Mouse (Mus musculus) small intestine, adult 10 weeks (tissue): ENCODE data around the gene Fbxw5. TPM values are rescaled to one million over a fixed set of nuclear protein-coding genes. Genes with fewer than 3 reads are reported as not detected.

Source experiments
- polyA plus RNA-seq: library from polyadenylated mRNA; stranded (reverse); fragments of 350-450 nt; fragmentation: Illumina TruSeq; extraction: RNeasy Lipid Tissue Mini Kit (QIAGEN cat#74804); gene quantifications from one replicate; pipeline ENCODE4 v1.2.3, GENCODE M21; 2014; ENCODE audit warnings: low replicate concordance

Gene Fbxw5
- polyA plus RNA-seq: not detected

GRCm38 (mm10) chr2:25500576-25501405 lies at the start of gene Fbxw5:
TSS of gene Fbxw5 (plus strand) at chr2:25500750.

GRCm38 (mm10) chr2:25456205-25456953 lies 44.2 kb upstream of the Fbxw5 start, which contains the start of gene Clic3:
TSS of gene Clic3 (plus strand) at chr2:25456838.

GRCm38 (mm10) chr2:25460551-25461309 lies 39.8 kb upstream of the Fbxw5 start, which contains the start of gene Paxx:
TSS of gene Paxx (minus strand) at chr2:25461094.

GRCm38 (mm10) chr2:25469969-25470368 lies 30.6 kb upstream of the Fbxw5 start, which contains the start of gene Ptgds:
TSS of gene Ptgds (minus strand) at chr2:25470046.

GRCm38 (mm10) chr2:25493476-25493961 lies 7.0 kb upstream of the Fbxw5 start, which contains the start of gene Lcn12:
TSS of gene Lcn12 (minus strand) at chr2:25493911.

GRCm38 (mm10) chr2:25501593-25502486 lies 1.3 kb downstream of the Fbxw5 start, which contains the start of gene C8g:
TSS of gene C8g (minus strand) at chr2:25501719.

GRCm38 (mm10) chr2:25546811-25547491 lies 46.4 kb downstream of the Fbxw5 start, which contains the start of gene Traf2:
TSS of gene Traf2 (minus strand) at chr2:25546940.

Other genes with a start within 250 kb of the Fbxw5 start
- gene Tmem203, start 245.3 kb upstream of the Fbxw5 start, polyA plus RNA-seq: not detected
- gene Tprn, start 238.1 kb upstream of the Fbxw5 start, polyA plus RNA-seq: 2.3 TPM
- gene Ssna1, start 228.3 kb upstream of the Fbxw5 start, polyA plus RNA-seq: 0.56 TPM
- 4.6 TPM for gene Anapc2, start 228.3 kb upstream of the Fbxw5 start, polyA plus RNA-seq
- gene Tmem210, start 212.6 kb upstream of the Fbxw5 start, polyA plus RNA-seq: not detected
- 0.37 TPM for gene Lrrc26, start 210.8 kb upstream of the Fbxw5 start, polyA plus RNA-seq
- not detected for gene Grin1, start 181.6 kb upstream of the Fbxw5 start, polyA plus RNA-seq
- 13.8 TPM for gene Man1b1, start 168.4 kb upstream of the Fbxw5 start, polyA plus RNA-seq
- gene Dpp7, start 144.4 kb upstream of the Fbxw5 start, polyA plus RNA-seq: 2.0 TPM
- 5.0 TPM for gene Uap1l1, start 135.1 kb upstream of the Fbxw5 start, polyA plus RNA-seq
- 0.11 TPM for gene Sapcd2, start 128.4 kb upstream of the Fbxw5 start, polyA plus RNA-seq
- gene Entpd2, start 104.9 kb upstream of the Fbxw5 start, polyA plus RNA-seq: not detected
- 4.4 TPM for gene Npdc1, start 101.4 kb upstream of the Fbxw5 start, polyA plus RNA-seq
- gene Fut7, start 77.5 kb upstream of the Fbxw5 start, polyA plus RNA-seq: not detected
- 0.48 TPM for gene Abca2, start 72.0 kb upstream of the Fbxw5 start, polyA plus RNA-seq
- not detected for gene Clic3, start 43.9 kb upstream of the Fbxw5 start, polyA plus RNA-seq
- gene Paxx, start 39.7 kb upstream of the Fbxw5 start, polyA plus RNA-seq: 5.1 TPM
- gene Ptgds, start 30.7 kb upstream of the Fbxw5 start, polyA plus RNA-seq: not detected
- gene Lcn12, start 6.8 kb upstream of the Fbxw5 start, polyA plus RNA-seq: not detected
- gene C8g, start 969 bp downstream of the Fbxw5 start, polyA plus RNA-seq: not detected
- gene Traf2, start 46.2 kb downstream of the Fbxw5 start, polyA plus RNA-seq: 0.78 TPM
- gene Edf1, start 57.1 kb downstream of the Fbxw5 start, polyA plus RNA-seq: 1.6 TPM
- gene Mamdc4, start 74.1 kb downstream of the Fbxw5 start, polyA plus RNA-seq: not detected
- gene Phpt1, start 74.5 kb downstream of the Fbxw5 start, polyA plus RNA-seq: not detected
- gene Ajm1, start 81.0 kb downstream of the Fbxw5 start, polyA plus RNA-seq: not detected
- gene Rabl6, start 107.8 kb downstream of the Fbxw5 start, polyA plus RNA-seq: 29.1 TPM
- gene Ccdc183, start 116.9 kb downstream of the Fbxw5 start, polyA plus RNA-seq: not detected
- gene Tmem141, start 121.3 kb downstream of the Fbxw5 start, polyA plus RNA-seq: 0.85 TPM
- gene Fcna, start 127.3 kb downstream of the Fbxw5 start, polyA plus RNA-seq: not detected
- gene Lcn8, start 152.4 kb downstream of the Fbxw5 start, polyA plus RNA-seq: not detected
- not detected for gene Lcn5, start 157.2 kb downstream of the Fbxw5 start, polyA plus RNA-seq
- gene Lcn6, start 176.0 kb downstream of the Fbxw5 start, polyA plus RNA-seq: not detected
- not detected for gene Lcn10, start 182.0 kb downstream of the Fbxw5 start, polyA plus RNA-seq
- not detected for gene Obp2a, start 199.3 kb downstream of the Fbxw5 start, polyA plus RNA-seq
- 5.2 TPM for gene Bmyc, start 206.0 kb downstream of the Fbxw5 start, polyA plus RNA-seq
- not detected for gene Obp2b, start 236.3 kb downstream of the Fbxw5 start, polyA plus RNA-seq